Mouse (Mus musculus) brain, adult 2 months (tissue): Measurements from ENCODE around the gene Ssxb2.
"Not testable (repeated sequence)": the region's sequence is repeated elsewhere in the genome, so short reads cannot be mapped to it uniquely, and the experiment has no call there.

ENCODE experiments used
- DNase-seq: peaks from one replicate; pipeline ENCODE4 v3.0.0; 2011; ENCODE audit warnings: low read depth, low spot score

Gene Ssxb2

GRCm38 (mm10) chrX:8461626-8462025 is at the start of gene Ssxb2:
Gene Ssxb2 (minus strand): TSS chrX:8461726.
- not testable (repeated sequence) for DNase-seq

- DNase-seq: not testable (repeated sequence)
Observed at GRCm38 (mm10) chrX:8413005-8413404, 48.5 kb downstream of the Ssxb2 start, which contains the start of gene Ssxb1. Gene Ssxb1 (plus strand): TSS chrX:8413305.
